Mouse (Mus musculus): ENCODE measurements around the gene Pdia5.

Pdia5 gene

DNA sequence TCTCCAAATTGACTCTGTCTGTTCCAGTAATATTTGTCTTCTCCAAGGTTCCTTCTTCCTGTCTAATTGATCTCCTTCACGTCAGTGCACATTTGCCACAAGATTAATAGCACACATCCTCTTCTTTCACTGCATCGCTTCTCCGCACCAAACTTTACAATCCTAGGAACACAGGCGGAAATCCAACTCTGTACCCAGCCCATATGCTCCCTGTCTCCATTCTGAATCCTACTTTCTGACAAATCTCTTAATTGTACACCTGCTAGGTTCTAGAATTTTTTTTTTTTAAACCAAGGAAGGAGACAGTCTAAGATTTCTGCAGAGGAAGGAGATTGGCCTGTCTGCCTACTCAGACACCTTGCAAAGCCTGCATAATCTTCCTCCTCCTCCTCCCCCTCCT is 59.1 kb downstream of the Pdia5 start:
- no peak for DNase-seq

GRCm38 (mm10) chr16:35424926-35425325 is 65.7 kb downstream of the Pdia5 start:
- DNase-seq: peak; percentile 11 to 53

DNA sequence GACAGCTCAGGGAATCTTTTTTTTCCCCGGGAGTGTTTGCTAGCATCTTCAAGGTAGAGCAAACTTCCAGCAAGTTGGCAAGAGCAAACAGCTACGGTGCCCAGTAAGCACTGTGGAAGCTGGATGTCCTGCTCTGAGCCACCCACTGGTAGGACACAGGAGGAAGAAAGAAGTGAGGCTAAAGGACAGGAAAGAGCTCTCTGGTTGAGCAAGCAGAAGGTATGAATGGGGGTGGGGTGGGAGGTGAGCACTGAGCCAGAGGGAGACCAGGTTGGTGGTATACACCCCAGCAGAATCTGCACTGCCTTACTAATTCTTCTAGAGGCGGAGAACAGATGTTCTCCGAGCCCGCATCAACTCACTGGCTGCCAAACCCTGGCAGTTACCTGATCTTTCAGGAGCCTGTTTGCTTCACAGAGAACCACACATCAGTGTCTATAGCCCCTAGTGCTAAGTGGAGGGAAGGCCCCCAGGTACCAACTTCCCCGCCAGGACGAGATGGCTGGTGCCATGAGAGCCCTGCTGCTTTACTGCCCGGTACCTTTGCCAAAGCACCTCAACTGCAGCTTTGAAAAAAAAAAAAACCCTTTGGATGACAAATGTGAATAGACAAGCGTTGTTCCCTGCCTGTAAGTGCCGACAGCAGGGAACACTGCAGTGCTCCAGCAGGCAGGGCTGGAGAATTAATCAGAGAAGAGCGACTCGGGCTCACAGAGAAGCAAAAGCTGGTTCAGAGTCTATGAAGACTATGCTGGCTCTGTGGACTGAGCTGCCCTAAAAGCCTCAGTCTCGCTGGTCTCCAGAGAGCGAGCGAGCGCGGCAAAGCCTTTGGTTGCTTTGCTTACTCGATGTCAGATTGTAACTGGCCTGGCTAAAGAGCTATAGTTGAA is 67.2 kb downstream of the Pdia5 start:
- peak; percentile 32 to 53 for DNase-seq

DNA sequence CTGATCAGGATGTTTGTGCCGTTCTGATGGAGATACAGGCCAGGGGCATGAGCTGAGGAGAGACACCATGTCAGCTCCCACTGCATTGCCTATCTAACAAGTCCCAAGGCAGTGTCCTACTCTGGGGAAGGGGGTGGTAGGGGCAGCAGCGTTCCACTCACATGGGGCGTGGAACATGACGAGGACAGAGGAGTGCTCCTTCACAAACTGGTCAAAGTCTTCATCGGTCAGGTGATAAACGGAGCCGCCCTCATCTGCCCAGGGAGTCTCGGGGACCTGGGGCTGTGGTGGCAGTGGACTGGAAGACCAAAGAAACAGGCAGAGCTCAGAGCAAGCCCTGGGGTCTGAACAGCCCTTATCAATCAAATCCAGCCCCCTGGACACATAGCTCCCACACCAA is 68.0 kb downstream of the Pdia5 start:
- DNase-seq: peak; percentile 27 to 67

GRCm38 (mm10) chr16:35422141-35422540 is 68.5 kb downstream of the Pdia5 start:
- peak in 1 of 2 experiments; percentile 58 for DNase-seq

DNA sequence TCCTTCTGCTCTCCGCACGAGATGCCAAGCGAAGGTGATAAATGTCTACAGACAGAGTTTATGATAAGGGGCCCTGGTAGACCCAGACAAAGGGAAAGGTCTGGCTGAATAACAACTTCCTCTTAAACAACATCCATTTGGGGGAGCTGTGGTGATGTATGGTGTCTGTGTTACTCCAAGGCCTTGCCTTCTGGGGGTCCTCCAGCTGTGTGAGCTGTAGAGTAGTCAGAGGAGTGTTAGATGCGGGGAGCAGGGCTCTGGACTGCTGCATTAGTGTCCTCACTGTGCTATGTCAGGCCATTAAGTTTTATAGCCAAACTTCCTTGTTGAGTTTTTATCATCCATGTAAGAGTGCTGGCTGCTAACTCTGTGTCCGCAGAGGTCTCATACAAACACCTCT is 76.1 kb downstream of the Pdia5 start:
- no peak for DNase-seq

GRCm38 (mm10) chr16:35406706-35407105 is 84.0 kb downstream of the Pdia5 start:
- DNase-seq: no peak

DNA sequence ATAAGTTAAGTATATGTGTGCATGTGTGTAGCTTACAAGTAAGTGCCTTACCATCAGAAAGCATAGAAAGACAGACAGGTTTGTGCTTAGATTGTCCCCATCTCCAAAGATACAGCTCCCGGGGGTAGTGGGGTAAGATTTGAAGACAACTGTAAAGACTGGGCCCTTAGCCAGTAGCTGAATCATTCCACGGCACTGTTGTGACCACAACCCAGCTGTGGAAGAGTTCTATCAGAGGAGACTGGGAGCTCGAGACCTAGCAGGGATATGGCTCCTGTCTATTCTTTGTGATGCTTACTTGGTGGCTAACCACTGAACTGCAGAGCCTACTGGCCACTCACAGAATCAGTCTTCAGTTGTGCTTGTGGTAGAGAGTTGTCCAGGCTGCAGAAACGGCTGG is 84.5 kb downstream of the Pdia5 start:
- no peak for DNase-seq

- DNase-seq: no peak
Observed at GRCm38 (mm10) chr16:35405348-35406080, 85.2 kb downstream of the Pdia5 start.

- no peak for DNase-seq
Observed at GRCm38 (mm10) chr16:35404864-35405263, 85.8 kb downstream of the Pdia5 start.

DNA sequence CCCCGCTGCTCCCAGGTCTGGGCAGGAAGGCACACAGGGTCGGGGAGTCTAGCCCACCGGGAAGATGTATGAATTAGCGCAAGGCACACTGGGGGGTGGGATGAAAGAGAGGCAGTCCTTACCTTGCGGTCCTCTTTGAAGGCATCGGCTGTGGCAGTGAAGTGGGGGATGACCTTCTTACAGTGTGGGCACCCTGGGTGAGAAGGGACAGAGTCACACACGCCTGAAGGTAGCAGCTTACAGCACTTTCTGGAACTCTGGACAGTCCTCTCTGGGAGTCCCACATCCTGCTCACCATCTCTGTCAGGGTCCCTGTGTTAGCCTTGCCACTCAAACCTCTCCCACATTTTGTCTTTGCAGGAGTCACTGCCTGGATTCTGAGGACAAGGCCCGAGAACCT is 86.8 kb downstream of the Pdia5 start:
- no peak for DNase-seq

DNA sequence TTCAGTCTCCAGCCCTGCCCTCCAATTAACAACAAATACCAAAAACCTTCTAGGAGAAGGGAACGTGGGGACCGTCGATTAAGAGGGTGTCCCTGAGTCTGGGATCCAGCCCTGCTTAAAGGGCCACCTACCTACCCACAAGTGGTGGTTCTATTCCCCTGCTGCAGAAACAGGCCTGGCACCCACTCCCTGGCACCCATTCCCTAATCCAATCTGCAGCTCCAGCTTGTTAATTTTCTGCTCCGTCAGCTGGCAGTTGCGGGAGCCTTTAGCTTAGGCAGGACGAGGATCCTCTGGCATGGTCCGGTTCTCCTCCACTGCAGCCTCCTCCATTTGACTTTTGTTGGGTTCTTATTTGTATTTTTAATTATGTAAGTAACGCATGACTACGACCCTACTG is 87.3 kb downstream of the Pdia5 start:
- DNase-seq: no peak

- no peak for DNase-seq
Observed at GRCm38 (mm10) chr16:35392813-35393212, 97.9 kb downstream of the Pdia5 start.

DNA sequence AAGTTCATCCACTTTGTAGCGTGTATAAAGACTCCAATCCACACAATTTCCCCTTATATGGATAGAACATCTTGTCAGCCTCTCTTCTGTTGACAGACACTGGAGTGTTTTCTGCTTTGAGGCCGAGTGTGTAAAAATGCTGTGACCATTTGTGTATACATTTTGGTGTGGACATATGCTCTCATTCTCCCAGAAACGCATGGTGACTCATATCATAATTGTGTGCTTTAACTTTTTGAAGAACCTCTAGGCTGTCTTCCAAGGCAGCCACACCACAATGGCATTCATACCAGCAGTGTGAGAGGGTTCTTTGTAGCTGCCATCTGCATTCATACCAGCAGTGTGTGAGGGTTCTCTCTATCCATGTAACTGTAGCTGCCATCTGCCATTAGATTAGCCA is 105.0 kb downstream of the Pdia5 start:
- DNase-seq: no peak

DNA sequence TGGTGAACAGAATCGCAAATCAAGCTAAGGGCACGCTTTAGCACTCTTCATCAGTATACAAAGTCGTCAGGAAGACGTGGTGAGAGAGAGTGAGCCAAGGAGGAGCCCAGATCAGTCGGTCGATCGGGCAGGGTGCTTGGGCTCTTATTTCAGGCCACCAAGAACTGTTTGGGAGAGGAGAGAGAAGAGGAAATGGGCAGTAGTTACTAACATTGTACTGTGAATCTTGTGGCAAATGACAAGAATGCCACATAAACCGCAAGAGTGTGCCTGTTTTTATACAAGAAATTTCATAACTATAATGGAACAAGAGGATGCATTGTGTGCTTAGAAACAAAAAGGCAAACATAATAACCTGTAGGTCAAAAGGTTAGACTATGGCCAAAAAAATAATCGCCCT is 110.6 kb downstream of the Pdia5 start:
- DNase-seq: no peak

GRCm38 (mm10) chr16:35379344-35379743 is 111.3 kb downstream of the Pdia5 start:
- peak; percentile 50 to 54 for DNase-seq

DNA sequence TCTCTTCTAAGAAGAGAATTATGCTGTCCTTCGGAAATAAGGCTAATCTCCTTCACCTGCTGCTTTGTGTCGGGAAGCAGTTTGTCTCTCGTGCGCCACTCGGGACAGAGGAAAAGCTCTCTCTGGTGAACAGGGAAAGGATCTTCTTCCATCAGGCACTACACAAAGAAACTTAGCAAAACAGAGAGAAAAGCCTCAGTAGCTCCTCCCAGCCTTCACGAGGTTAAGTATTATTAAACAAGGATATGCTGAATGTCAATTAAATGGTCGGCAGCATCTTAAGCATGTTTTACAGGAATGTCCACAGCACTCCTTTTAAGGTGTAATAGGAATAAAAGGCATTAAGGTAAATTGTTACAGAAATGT is 126.6 kb downstream of the Pdia5 start:
- DNase-seq: no peak

DNA sequence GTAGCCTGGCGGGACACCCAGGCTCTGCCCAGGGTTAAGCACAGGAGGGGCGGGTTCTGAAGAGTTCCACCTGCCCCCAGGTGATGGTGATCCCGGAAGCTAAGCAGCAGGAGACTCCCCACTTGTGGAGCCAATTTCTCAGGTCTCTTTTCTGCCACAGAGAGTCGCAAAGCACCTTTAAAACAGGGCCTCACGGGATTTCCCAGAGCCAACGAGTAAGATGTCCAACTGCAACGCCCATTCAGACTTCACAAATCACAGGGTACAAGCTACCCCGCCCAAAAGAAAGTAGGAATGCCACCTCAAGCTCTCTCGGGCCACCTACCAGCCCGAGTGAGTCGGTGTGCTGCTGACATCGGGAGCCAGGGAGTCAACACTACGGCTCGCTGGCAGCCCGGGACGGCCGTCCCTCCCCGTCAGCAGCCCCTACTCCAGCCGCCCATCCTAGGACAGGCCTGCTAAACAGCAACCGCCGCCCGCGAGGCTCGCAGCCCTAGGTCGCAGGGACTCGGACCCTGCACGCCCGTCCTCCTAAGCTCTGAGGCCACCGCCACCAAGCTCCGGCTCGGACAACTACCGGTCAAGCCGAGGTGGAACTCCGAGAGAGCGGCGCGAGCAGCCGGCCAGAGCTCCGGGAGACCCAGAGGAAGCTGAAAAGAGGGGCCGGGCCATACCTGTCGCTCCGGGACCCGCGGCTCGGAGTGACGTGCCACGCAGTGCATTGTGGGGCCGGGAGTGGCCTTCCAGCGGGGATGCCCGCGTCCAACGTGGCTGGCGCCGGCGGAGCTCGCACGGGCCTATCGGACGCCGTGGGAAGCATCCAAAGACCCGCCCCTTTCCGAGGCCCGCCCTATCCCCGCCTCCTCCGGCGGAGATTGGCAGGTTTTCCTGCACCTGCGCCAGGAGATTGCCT is 127.3 kb downstream of the Pdia5 start, which contains the start of gene Sec22a:
Sec22a (minus strand) TSS at position 769 of the 913 bp plus-strand sequence.
- peak; percentile 95 to 98 for DNase-seq

DNA sequence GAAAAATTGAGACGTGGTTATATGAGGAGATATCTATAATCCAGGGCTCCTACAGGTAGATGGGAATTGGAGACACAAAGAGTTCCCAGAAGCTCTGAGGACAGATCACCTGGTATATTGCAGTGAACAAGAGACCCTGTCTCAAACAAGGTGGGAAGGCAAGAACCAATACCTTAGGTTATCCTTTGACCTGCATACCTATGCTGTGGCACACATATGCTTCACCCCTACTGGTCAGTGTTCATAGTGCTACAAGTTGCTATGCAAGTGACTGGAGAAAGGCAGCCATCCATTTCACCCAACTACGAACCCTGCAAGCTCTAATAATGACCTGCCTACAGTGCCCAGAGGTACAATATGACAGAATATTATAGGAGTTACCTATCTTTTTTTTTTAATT is 128.5 kb downstream of the Pdia5 start:
- no peak for DNase-seq

- DNase-seq: peak; percentile 66 to 74
Observed at GRCm38 (mm10) chr16:35360593-35360992, 130.1 kb downstream of the Pdia5 start.

DNA sequence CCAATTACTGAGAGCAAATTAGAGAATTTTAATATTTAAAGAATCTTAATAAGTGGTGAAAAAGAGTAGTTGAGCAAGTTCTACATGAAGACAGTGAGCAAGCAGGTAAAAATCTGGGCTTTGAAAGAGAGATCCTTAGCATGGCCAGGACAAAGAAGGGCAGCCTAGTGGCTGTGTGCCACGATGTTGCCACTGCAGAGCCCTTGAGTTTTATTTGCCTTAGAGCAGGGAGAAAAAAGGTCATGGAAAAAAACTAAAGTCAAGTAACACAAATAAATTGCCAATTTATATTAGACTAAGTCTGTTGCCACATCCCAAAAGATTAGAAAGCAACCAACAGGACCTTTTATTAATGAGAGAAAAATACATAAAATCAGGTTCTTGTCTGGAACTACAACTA is 133.2 kb downstream of the Pdia5 start:
- no peak for DNase-seq

Data from kidney, postnatal 25 days (tissue).